Mouse (Mus musculus) T-cell, adult 2 months (primary cell): ENCODE measurements around the gene Mgat4a.

ENCODE experiments used
- DNase-seq: peaks from one replicate; pipeline ENCODE4 v3.0.0; 2022; ENCODE audit warnings: low spot score

The Mgat4a gene

DNA sequence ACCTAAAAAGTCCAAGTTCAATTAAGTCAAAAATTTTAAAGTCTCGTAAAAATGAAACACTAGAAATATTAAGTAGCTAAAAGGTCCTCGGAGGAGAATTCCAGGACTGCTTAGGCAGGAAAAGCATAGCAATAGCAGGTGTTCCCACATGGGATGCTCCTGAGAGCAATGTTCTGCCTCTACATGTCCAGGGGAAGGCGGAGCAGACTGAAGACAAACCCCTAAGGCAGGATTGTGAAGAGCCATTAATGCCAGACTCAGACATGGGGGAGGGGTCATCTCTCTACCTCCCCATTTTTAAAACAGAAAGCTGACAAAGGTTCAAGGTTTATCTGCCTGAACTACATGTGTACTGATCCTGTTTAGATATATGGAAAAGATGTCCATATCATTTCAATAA is 45.7 kb downstream of the Mgat4a start:
- DNase-seq = no peak

DNA sequence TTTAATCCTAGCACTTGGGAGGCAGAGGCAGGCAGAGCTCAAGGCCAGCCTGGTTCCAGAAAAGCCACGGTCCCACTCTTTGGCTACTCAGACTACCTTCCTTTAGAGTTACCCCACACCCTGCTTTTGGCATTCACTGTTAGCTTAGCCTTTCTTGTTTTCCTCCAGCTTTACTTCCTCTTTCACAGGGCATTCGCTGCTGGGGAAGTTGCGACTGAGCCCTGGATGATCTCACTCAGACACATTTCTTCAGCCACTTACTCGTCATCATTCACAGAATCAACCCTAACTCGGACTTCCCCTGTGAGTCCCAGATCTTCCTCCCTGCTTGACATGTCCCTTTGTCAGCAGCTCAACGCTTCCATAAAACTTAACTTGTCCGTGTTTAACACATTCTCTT is 49.1 kb downstream of the Mgat4a start:
- DNase-seq = peak; percentile 43

DNA sequence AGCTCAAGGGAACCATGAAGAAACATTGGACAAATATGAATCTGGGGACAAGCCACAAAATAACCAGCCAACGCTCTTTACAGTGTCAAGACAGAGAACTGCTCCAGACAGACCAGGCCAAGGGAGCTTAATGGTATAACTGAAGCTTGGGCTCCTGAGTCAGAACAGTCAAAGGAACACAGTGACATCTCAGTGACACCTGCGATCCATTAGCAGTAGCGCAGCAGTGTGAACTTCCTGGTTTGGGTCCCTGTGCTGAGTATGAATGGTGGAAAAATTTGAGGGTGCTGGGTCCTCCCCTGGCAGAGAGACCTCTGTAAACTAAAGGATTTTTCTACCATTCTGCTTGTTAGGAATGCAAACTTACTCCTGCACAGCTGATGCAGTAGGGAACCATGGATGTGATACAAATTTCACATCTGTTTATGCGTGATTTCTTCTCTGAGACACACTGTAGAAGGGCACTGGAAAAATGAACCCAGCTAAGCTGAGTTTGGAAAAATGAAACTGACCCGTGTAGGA is 50.1 kb downstream of the Mgat4a start:
- DNase-seq = no peak

DNA sequence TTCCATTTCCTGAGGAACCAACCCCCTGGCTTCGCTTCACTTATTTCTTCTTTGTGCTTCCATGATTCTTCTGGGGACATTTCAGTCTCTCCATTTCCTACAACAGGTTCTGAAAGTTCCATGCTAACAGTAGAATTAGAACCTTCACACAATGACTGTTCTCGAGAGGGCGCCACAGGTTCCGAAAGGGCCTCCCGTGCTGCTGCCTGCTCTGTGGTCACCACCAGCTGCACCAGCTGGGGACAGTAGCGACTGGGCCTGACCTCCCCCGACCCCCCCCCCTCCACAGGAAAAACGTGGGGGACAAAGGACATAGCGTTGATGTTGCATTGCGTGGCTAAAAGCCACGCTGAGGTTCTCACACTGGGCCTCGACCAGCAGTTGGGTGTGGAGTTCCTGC is 52.3 kb downstream of the Mgat4a start:
- no peak for DNase-seq

DNA sequence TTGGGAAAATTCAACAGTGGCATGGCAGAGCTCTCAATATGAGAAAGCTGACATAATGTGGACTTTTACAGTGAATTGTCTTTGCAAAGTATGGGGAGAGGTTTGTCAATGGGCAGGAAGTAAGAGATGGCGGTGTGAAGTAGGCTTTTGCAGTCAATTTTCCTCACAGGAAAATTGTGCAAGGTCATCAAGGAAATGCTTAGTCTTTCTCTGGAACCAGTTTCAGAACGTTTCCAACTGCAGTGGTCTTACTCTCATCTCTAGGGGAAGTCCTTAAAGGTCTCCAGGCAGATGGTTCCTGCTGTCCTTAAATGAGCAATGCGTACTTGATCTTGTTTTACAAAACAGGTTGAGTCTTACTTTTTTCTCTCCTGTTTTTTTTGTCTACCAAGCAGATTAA is 53.8 kb downstream of the Mgat4a start:
- DNase-seq = no peak

DNA sequence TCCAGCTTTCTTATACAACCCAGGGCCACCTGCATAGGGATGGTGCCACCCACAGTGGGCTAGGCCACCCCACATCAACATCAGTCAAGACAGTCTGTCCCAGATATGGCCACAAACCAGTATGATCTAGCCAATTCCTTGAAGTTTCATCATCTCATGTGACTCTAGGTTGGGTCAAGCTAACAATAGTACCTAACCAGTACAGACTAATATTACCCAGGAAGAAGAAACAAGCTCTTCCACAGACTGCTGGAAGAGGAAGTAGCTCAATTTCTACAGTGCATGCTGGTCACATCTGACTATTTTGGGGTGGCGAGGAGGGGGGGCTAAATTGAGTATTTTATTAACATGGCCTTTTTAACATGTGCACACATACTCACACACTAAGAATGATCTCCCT is 54.4 kb downstream of the Mgat4a start:
- no peak for DNase-seq

DNA sequence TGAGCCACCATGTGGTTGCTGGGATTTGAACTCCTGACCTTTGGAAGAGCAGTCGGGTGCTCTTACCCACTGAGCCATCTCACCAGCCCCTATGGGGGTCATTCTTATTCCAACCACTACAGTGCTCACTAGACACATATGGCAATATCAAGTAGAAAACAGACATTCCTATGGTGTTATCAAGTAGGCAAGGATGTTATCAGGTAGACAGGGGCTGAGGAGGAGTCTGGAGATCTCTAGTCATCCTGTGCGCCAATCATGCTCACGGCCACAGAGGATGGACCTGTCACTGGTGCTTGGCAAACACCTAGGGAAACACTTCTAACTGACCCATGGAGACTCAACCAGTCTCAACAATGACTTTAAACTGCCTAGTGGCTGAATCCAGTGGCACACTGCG is 56.2 kb downstream of the Mgat4a start:
- no peak for DNase-seq

DNA sequence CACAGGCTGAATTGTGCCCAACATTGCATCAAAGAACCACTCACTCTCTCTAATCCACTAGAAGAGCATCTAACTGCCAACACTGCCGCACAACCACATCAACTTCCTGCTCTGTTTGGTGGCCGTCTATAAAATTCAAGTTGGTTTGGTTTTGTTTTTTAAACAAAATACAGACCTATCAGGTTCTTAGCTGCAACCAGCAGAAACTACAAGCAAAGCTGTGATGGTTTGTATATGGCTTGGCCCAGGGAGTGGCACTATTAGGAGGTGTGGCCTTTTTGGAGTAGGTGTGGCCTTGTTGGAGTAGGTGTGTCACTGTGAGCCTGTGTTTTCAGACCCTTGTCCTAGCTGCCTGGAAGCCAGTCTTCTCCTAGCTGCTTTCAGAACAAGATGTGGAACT is 59.5 kb downstream of the Mgat4a start:
- peak; percentile 69 for DNase-seq

DNA sequence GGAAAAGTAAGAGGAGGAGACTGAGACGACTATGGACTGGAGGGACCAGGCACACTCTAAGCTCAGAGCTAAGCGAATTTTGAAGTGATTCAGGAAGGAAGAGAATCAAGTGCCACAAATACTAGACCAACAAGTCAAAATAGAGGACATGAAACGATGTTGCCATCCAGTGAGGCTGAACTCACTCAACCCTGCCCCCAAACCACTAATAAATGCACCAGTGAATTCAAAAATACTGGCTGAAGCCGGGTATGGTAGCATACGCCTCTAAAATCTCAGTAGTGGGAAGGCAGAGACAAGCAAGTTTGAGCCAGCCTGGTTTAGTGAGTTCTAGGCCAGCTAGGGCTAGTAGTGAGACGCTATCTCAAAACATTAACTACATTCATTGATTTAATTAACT is 60.1 kb downstream of the Mgat4a start:
- no peak for DNase-seq

DNA sequence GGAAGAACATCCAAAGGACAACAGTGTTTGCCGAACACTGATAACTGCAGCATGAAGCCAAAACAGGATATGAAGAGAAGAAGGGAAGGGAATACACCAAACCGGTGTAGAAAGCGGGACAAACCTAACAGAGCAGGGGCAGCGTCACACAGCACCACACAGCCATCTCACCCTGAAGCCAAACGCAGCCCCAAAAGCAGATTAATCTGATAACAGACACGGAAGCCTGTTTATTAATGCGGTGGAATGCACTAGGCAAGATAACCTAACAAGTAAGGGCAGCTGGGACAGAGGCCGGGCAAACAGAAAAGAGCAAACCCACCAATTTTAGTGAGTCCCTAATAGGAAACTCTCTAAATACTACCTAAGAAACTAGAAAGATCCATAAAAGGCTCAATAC is 61.1 kb downstream of the Mgat4a start:
- no peak for DNase-seq

DNA sequence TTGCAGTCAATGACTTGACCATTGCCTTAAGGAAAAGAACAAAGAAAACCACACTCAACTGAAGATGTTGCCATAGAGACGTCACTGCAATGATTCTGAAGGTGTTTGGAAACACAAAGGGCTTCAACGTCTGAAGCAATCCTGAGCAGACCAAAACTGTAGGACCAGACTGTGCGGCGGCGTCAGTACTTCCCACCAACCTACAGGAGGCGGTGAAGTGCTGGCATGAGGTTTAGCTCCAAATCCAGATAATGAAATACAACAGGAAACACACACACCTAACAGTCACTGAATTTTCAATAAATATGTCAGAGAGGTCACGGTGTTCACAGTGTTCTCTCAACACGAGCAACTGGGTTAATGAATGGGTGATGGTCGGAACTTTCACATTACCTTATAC is 61.7 kb downstream of the Mgat4a start:
- DNase-seq = peak; percentile 71

DNA sequence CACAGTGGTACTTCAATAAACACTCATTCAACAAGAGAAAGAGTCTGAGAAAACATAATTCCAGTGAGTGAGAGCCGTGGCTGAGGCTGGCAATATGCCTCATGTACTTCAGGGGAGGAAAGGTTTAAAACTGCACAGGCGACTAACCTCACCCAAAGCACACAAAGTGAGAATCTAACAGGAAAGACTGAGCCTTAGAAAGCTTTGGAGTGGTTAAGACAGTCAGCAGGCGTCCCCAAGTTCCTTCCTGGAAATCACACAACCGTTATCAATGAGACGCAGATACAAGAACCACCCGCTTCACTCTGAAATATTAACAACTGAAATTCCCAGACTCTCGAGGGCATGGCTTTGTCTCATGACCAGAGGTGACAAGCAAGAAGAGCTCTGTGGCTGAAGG is 62.4 kb downstream of the Mgat4a start:
- DNase-seq = peak; percentile 39

DNA sequence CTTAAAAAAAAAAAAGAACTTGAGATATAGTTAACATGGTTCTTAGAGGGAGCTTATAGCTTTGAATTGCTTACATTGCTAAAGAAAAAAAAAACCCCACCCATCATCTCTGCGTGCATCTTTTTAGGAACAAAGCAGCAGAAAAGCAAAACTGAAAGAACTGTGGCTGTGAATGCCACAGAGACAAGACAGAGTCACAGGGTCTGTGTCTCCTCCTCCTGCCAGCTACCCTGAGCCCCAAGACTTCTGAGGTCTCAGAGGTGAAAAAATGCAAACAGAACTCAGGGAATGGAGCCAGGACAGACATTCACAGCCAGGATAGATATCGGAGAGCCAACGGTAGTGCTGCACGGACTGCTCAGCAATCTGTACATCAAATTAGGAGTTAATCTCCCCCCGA is 62.9 kb downstream of the Mgat4a start:
- peak; percentile 63 for DNase-seq

DNA sequence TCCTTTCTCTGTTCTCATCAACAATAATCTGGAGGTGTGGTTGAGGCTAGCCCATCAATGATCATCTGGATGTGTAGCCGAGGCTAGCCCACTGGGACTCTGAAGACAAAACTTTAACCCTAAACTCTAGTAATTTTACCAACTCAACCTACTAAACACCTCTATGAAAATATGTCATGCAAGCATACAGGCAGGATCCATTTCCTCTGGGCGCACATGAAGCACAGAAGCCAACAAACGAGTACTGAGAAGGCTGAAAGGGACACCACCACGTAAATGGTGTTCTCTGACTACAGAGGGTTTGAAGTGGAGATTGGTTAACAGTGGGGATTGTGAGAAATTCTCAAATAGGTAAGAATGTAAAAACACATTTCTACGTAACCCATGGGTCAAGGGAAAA is 63.6 kb downstream of the Mgat4a start:
- DNase-seq = peak; percentile 34

DNA sequence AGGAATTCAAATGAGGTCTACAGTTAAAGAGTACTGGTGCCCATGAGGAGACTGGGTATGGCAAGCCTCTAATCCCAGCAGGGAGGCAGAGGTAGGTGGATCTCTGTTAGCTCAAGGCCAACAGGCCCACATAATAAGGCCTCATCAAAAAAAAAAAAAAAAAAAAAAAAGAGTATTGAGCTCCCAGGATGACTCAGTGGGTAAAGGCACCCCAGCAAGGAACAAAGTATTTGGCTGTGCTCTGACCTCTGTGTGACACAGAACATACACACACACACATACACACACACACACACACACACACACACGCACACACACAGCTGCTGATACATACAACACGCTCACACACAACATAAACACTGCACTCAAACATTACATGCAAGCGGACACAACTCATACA is 65.5 kb downstream of the Mgat4a start:
- no peak for DNase-seq

DNA sequence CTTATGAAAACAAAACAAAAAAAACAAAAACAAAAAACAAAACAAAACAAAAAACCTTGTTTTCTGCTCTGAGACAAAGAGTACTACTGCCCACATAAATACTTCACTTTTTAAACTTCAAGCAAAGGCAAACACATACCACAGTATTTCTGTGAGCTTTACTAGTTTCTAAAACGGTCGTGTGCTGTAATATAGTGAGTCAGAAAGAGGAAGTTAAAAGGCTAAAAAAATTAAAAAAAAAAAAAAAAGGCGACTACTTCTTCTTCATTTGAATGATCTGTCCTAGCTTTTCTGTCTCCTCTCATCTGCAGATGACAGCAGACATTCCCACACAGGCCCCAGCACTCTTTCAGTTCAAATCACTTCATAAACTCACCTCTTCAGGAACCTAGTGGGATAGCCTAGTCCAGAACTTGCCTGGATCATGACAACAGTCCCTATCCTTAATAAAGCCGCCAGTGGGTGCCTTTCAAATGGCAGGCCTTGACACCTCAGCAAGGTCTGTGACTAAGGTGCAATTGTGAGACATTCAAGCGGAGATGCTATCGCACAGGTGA is 66.1 kb downstream of the Mgat4a start:
- no peak for DNase-seq

DNA sequence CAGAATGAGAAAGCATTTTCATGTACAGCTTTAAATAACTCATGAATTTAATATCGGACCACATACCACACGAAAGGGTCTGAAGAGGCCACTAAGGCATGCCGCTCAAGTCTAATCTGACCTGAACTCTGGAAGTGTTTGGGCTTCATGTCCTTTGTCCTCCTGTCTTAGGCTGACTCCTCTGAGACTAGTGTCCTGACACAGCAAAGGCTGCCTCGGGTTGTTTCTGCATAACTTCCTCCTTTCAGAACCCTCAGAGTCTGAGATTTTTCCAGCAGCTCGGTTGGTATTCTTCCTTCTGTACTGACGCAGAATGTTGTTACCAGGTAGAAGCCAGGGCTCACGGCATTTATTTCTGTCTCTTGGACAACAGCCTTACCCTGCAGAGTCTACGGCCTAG is 66.8 kb downstream of the Mgat4a start:
- DNase-seq = no peak

DNA sequence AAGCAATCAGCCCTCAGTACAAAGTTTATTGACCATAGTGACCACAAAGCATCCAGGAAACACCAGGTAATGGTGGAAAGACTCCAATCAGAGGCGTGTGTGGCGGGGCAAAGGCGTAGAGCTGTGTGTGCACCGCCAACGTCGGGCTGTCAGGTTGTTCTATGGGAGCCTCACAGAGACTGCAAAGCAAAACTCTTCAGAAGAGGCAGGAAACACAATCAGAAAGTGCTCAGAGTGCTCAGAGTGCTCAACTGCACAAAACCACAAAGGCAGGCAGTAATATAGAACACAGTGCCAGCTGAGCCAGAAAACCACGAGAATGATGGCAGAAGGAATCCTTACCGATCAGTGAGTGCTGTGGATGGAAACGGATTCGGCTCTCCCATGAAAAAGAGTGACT is 67.6 kb downstream of the Mgat4a start:
- peak; percentile 70 for DNase-seq

DNA sequence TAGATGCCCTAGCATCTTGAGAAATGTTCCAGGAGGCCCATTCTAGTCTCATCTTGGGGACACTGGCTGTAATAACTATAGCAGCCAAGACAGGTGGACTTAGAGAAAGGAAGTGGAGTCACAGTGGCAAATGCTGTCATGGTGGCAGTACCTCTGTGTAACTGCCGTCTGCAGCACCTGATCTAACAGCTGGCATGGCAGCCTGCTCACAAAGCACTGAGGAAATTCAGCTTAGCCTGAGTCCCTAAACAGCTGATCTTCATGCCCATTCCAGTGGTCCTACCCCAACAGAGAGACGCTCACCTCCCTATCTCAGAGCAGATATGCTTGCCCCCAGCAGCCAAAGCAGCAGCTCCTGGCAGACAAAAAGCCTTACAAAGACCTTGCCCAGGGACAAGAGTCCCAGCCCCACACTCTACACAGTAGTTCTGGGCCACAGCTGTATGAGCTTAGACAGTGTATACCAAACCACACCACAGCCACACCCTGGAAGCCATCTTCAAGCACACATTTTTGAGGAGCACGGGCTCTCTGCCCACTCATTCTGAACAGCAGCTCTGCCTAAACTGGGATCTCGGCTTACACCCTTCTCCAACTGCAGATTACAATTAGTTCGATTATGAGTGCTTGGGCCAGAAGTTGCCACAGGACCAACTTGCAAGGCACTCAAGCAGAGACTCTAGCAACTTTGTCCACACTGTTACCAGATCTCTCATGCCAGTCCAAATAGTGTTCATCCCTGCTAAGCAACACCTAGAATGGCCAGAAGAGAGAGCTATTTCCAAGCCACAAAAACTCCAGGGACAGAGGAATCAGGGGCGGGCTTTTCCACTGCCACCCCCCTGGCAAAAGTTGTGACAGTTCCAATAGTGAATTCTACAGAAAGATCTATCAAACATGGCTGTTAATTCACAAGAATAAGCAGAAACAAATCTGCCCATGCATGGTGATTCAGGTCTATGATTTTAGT is 69.4 kb downstream of the Mgat4a start:
- DNase-seq = no peak

DNA sequence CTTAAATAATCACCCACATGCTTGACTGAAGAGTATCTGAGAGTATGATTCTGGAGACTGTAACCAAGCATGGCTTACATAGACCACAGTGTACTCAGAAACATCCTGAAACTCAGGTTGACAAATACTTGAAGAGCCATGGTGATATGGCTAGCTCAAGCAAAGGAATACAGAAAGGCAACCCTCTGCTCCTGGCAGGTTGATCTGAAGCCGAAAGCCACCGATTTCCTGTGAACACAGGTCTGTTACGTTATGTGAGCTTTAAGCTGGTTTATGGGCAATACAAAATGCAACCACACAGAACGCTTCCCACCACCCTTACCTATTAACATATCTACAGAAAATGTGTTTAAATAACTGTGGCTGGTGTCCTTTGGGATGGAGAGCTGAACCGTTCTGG is 71.8 kb downstream of the Mgat4a start:
- peak; percentile 50 for DNase-seq

DNA sequence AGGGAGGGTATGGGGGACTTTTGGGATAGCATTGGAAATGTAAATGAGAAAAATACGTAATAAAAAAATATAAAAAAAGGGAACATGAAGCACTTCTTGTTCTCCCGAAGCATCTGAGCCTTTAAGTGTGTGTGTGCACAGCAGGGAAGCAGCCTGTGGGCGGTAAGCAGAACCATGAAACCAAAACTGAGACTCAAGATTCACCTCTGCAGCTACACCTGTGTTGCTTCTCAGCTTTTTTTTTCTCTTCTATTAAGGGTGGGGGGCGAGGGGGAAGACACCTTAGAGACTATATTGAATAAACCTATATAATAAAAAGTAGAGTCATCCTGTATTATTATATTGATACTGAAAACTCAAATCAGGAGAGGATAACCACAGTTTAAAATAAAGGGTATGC is 73.0 kb downstream of the Mgat4a start:
- no peak for DNase-seq

DNA sequence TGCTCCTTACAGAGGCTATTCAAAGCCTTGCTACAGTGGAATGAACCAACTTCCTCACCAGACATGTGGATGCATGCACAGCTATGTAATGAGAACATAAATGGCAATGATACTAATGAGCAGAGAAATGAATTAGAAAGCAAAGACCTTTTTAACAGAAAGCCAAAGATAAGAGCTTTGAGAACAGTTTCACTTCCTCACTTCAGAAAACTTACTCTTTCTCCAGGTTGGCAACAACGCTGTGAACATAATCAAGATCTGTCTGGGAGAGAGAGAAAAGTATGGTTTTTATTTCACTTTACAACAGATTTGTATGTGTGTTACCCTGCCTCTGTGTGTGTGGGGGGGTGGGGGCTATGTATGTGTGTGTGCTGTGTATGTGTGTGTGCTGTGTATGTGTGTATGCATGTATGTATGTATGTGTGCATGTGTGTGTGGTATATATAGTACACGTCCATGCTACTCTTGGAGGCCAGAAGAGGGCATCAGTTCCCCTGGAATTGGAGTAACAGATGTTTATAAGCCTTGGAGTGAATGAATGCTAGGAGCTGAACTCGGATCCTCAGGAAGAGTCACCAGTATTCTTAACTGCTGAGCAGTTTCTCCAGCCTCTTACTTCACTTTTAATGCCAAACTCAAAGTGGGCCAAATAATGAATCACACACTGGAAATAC is 74.4 kb downstream of the Mgat4a start:
- no peak for DNase-seq

DNA sequence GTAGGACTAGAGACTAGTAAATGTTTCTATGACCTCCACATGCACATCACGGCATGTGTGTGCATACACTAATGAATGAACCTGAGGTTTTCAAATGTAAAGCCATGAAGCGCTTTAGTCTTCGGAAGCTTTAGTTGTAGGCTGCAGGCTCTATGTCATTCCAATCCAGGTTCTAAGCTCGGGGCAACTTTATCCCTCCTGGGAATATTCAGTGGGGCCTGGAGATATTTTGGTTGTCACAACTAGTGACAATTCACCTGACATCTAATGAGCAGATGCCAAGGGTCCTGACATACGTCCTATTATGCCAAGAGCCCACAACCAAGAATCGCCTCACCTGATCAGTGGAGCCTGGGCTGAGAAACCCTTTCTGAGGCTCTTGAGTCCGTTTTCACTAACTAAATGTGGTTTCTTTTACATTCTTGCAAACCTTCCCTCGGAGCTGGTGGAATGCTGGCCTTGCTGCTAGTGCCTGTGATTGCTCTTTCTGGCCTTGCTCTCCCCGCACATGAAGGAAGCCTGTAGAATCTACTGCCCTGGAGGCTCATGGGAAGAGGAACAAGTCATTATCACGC is 75.9 kb downstream of the Mgat4a start:
- DNase-seq = no peak
